Mouse (Mus musculus) embryonic fibroblast, embryonic 13.5 days (primary cell): ENCODE measurements around the gene Myh10. TPM values are rescaled to one million over a fixed set of nuclear protein-coding genes. Genes with fewer than 3 reads are reported as not detected.
A peak's percentile ranks its signal among the peaks of the same experiment; 100 is the strongest.

Experiments used
- H3K27ac ChIP-seq: 2 replicates; pipeline ENCODE4 v1.5.1; 2012; ENCODE audit warnings: low read length, control low read depth, inconsistent platforms; ENCODE audit not compliant: insufficient read depth
- H3K4me1 ChIP-seq: 2 replicates; pipeline ENCODE4 v1.6.1; 2011; ENCODE audit warnings: low read length; ENCODE audit not compliant: control insufficient read depth, insufficient read depth
- H3K4me3 ChIP-seq: 2 replicates; pipeline ENCODE4 v1.5.1; 2011; ENCODE audit warnings: mild to moderate bottlenecking, control low read depth, low read length; ENCODE audit not compliant: insufficient read depth
- CTCF ChIP-seq: IDR thresholded peaks from 2 replicates; pipeline ENCODE4 v1.5.1; 2011; ENCODE audit warnings: mild to moderate bottlenecking, control low read depth, low read length, moderate library complexity, borderline replicate concordance; ENCODE audit not compliant: insufficient read depth
- POLR2A ChIP-seq: IDR thresholded peaks from 2 replicates; pipeline ENCODE4 v1.6.1; 2011; ENCODE audit warnings: low read depth, mild to moderate bottlenecking, control low read depth, low read length, moderate library complexity
- polyA plus RNA-seq: library from polyadenylated mRNA; stranded (reverse); fragments of >200 nt; gene quantifications from 2 replicates; pipeline ENCODE4 v1.2.4, GENCODE M21; 2011; ENCODE audit warnings: low read depth; ENCODE audit not compliant: missing spikeins, insufficient read length

Gene Myh10
- polyA plus RNA-seq, 1 experiment, result 459 TPM

DNA sequence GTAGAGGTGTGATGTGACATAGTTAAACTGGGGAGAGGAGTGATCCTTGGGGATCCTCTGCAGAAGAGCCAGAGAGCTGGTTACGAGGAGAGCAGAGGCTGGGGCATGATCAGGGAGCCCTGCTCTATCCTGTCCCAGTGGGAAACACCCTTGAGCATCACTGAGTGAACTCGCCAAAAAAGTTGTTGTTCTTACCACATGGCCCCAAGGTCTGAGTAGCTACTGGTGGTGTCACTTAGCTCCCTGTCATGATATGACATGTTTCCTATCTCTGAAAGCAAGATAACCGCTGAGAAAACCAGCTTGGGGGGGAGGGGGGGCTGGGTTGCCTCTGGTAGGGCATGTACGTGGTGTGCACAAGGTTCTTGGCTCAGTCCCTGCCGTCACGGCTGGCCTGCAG, 70.3 kb downstream of the Myh10 start:
- Histone ChIP-seq H3K4me1 (no peaks in the 10 kb centered on the region), H3K27ac (no peak overlapping the region), H3K4me3 (no peak overlapping the region)
- TF ChIP-seq POLR2A (no peak), CTCF (no peak)

DNA sequence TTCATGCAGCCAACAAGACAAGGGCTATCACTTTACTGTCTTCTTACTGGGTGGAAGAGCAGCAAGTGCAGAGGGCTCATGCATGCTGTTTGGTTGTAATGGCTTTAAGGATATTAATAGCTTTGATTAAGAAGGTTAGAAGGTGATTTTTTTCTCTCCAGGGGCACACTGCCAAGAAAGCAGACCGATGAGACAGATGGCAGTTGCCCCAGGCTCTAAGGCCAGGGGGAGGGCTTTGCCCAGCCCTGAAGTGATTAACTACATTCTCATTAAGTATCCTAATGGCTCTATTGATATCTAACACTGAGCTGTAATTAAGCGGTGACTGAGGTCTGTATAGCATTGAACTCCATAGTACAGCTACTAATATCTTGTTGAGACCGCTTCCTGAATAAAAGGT, 73.3 kb downstream of the Myh10 start:
- Histone ChIP-seq H3K4me3 (no peak overlapping the region), H3K4me1 (no peaks in the 10 kb centered on the region), H3K27ac (no peak overlapping the region)
- TF ChIP-seq CTCF, result no peak

DNA sequence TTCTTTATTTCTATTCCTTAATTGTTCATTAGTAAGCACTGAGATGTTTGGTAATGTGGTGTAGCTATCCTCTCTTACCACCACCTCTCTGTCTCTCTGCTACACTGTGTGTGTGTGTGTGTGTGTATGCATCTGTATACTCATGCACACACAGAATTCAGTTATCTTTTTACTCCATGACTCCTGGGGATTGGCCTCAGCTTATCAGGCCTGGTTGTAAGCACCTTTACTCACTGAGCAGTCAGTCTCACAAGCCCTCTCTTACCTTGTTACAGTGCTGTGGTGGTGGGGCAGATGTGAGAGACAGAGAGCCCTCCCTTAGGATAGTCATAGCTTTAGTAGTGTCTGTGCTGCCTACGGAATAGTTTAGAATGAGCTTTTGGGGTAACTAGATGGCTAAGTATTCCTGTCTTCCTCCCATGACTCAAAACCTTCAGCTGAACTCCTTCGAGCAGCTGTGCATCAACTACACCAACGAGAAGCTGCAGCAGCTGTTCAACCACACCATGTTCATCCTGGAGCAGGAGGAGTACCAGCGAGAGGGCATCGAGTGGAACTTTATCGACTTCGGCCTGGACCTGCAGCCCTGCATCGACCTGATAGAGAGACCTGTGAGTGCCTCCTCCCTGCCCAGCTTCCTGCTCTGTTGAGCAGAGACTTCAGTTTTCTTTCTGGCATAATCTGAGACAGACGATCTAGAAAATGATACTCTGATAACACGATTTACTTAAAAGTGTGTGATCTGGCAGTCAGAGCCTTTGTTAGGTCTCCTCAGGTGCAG, 76.6 kb downstream of the Myh10 start:
- Histone ChIP-seq H3K4me3 (no peak overlapping the region), H3K4me1 (no peaks in the 10 kb centered on the region), H3K27ac (no peak overlapping the region)
- TF ChIP-seq CTCF, result no peak
- TF ChIP-seq POLR2A, result no peak

DNA sequence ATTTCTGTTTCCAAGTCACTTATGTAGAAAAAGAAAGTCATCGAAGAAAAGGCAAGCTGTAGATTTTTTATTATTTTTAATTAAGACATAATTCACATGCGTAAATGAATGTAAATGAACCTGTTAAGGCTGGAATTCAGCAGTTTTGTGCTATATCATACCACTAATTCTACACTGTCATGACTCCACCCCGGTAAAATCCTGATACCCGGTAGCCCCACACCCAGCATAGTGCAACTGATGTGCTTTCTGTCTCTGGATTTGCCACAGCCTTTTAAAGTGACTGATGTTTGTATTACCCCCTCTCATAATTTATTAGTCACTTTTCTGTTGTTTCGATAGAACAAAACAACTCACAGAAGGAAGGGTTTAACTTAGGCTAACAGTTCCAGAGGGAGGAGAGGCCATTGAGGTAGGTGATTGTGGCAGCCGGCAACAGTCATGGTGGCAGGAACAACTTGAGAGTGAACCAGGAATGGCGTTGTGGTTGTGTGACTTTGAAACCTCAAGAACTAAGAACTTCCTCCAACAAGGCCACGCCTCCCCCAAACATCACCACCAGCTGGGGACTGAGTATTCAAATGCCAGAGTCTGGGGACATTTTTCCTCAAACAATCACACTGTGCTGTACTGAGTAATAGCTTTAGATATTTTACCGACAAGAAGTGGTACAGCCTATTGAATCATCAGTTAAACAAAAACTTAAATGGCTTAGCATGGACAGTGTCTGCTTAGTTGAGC, 78.6 kb downstream of the Myh10 start:
- TF ChIP-seq POLR2A (no peak), CTCF (no peak)
- Histone ChIP-seq H3K4me3 (no peak overlapping the region), H3K27ac (peak overlapping the region; percentile 60; the same call in 1 of the 2 replicates), H3K4me1 (no peaks in the 10 kb centered on the region)

DNA sequence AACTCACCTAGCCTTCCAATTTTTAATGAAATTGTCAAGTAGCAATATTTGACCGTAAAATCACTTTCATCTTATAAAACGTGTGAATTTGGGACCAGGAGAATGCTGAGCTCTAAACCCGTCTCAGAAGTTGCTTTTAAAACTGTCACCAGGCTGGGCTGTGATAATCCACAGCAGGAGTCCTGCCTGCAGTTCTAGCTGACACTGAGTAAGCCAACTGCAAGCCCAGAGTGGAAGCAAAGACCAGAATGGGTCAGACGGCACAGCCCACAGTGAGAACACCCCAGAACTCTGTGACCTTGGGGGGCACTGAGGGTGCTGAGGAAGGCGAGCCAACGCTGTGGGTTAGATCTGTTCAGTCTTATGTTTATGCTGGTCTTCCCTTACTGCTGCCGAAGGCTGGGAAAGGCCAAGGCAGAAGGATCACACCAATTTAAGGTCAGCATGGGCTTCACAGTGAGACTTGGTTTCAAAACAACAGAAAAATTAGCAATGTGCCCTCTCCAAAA, 84.8 kb downstream of the Myh10 start:
- Histone ChIP-seq H3K4me1 (no peaks in the 10 kb centered on the region), H3K4me3 (no peak overlapping the region), H3K27ac (no peak overlapping the region)
- TF ChIP-seq POLR2A (no peak), CTCF (no peak)

DNA sequence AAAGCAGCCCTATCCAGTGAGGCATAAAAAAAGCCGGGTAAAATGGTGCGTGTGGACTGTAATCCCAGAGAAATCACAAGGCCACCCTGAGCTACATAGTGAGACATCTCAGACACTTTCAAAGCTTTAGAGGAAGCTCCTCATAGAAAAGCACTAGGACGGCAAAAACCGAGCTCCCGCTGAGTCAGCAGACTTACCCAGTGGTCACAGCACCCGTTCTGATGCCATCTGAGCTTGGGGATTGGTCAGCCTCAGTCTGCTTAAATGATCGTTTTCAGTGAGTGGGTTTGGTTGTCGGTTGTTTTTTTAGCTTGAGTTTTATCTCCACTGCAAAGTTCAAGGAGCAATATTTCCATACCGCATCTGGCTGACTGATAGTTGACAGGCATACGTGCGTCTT, 86.6 kb downstream of the Myh10 start:
- H3K4me3 ChIP-seq, result no peak overlapping the region
- H3K4me1 ChIP-seq, result no peaks in the 10 kb centered on the region
- H3K27ac ChIP-seq, result no peak overlapping the region
- no peak for TF ChIP-seq CTCF
- TF ChIP-seq POLR2A, result no peak

DNA sequence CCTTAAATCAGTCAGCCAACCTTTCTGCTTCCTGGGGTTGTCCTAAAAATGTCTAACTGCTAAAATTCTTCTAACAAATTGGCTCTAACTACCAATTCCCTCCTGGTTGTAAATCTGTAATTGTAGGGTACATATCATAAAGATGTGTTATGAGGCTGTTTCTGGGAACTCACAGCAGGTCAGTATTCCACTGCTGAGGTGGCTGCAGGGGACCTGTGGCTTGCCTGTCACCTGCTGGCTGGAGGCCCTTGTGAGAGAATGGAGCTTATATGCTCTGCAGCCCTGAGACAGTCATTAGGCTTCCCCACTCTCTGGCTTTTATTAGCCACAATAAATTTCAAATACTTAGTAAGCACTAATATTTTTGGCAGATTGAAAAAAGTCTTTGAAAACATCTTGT, 87.5 kb downstream of the Myh10 start:
- TF ChIP-seq POLR2A (no peak), CTCF (no peak)
- Histone ChIP-seq H3K4me1 (no peaks in the 10 kb centered on the region), H3K27ac (no peak overlapping the region), H3K4me3 (no peak overlapping the region)

DNA sequence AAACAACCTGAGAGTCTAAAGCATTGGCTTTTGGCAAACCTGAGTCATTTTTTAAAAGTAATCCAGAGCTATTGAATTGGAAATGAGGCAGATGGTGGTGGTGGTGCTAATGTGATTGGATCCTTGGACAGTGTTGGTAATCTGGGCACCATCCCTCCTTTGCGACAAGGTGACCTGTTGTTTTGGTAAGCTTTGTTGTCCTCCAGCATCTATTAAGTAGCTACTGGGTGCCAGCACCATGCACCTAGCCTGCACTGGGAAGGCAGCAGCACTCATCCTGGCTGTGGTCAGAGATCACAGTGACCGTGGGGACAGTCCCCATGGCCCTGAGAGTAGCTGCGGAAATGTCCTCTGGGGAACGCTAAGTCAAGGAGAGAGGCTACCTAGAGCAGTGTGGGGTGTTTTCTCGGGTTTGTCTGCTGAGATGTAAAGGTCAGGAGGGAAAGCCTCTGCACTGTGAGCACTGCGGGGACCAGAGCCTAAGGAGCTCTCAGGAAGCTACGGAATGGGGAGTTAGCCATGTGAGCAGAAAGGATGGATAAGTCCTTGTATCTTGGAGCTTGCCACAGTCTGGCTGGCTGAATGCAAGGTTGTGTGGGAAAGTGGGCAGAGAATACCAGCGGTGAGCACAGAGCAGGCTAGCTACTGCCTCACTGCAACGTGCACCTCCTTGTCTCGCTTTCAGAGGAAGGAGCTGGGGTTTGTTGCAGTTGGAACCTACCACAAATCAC, 88.5 kb downstream of the Myh10 start:
- TF ChIP-seq POLR2A (no peak), CTCF (no peak)
- Histone ChIP-seq H3K4me1 (no peaks in the 10 kb centered on the region), H3K27ac (no peak overlapping the region), H3K4me3 (no peak overlapping the region)

DNA sequence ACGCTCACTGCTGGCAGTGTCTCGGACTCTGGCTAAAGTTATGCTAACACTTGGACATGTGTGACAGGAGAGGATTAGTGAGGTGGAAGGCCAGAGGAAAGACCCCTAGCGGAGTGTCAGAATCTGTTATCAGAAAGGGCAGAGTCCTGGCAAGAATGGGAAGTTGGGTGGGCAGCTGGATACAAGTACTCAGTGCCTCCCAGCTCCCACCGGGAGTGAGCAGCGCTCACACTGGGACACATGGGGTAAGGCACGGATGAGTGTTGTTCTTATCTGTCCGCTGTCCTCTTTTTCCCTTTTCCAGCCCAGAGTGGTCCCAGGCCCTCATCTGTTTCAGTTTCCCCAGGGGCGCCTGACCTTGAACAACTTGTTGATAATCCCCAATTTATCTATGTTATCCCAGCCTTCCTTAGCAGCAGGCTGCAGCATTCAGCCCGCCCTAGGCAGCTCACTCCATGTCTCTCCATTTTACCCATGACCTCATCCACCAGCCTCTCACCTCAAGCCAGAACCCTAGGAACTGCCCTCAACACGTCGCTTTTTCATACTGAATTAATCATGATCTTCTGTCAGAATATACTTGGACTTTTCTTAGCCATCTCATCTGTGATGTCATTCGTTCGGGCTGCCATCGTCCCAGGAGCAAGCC, 89.2 kb downstream of the Myh10 start:
- Histone ChIP-seq H3K27ac (no peak overlapping the region), H3K4me3 (no peak overlapping the region), H3K4me1 (no peaks in the 10 kb centered on the region)
- no peak for TF ChIP-seq POLR2A
- no peak for TF ChIP-seq CTCF

DNA sequence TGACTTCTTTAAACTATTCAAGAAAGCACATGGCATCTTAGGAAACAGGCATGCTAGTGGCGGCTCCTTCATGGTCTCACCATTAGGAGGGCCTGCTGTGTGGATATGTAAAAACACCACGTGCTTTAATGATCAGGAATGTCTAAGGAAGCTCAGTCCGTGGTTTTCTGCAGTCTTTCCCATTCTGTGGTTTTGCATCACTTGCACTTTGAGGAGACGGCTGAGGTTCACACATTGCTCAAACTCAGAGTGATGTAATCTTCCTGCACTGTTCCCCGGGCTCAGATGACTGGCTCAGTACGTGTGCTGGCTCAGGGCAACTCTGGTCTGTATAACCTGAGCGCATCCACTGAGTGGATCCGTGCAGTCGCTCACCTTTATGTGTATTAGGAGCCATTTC, 91.0 kb downstream of the Myh10 start:
- Histone ChIP-seq H3K27ac (no peak overlapping the region), H3K4me1 (no peaks in the 10 kb centered on the region), H3K4me3 (no peak overlapping the region)
- TF ChIP-seq POLR2A (no peak), CTCF (no peak)
